Mouse (Mus musculus) liver, adult 2 months (tissue): ENCODE measurements around the gene Gng7.

ENCODE experiments used
- CTCF ChIP-seq: fragments of 200-500 bp; IDR thresholded peaks from 2 replicates; pipeline ENCODE4 v1.5.1; 2011; ENCODE audit warnings: low read depth, low read length, control low read depth
- POLR2A ChIP-seq: fragments of 200-500 bp; IDR thresholded peaks from 2 replicates; pipeline ENCODE4 v1.6.1; 2011; ENCODE audit warnings: low read length, control low read depth; ENCODE audit not compliant: insufficient read depth; ENCODE audit errors: extremely low read depth

DNA sequence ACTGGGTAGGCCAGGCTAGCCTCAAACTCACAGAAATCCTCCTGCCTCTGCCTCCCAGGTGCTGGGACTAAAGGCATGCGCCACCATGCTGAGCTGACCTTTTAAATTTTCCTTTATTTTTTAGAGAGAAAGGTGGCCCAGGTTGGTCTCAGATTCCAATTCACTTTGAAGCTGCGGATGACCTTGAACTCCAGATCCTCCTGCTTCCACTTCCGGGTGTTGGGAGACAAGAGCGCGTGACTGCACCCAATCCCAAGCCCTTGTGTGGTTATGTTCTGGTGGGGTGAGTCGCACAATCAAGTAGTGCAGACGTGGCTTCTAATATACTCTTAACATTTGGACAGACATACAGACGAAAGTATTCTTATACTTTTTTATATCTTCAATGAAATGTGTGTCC, 18.2 kb downstream of the Gng7 start:
- no peak for TF ChIP-seq POLR2A
- no peak for TF ChIP-seq CTCF
